Comparison of ENCODE assay signal across 16 mouse cellular contexts in the genomic region with DNA sequence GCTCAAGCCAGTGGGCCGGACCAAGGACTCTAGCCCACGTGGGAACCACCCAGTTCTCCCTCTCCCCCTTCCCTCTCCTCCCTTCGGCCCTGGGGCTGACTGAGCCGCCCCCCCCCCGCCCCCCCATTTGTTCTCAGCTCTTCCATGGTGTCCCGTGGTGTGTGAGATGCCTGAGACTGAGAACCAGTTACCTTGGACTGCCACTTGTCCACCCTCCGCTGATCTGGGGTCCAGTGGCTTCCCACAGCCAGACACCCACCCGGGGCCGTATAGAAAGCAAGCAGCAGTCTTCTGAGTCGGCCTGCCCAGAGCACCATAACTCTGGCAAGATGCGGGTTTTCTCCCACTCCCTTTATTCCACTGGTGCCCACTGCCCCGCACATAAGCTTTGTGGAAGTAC.
DNase-seq lines count a peak whose midpoint lies in the region; ATAC-seq lines count a peak whose summit lies in the region.
"Had no signal": no experiment of that assay in that cellular context is flagged by ENCODE, and none has a peak within 500 bp of the region (broad histone marks: within the 10 kb centered on the region; RNA-seq: fewer than 3 reads in every experiment).

No protein-coding gene starts in this region.

- H3K4me3 ChIP-seq in kidney, embryonic 14.5 days (ENCODE audit: low read length): no peak overlapping the region
- H3K4me3 ChIP-seq in forebrain, embryonic 15.5 days: no peak overlapping the region
- H3K4me3 ChIP-seq: erythroblast, embryonic 14.5 days; limb, embryonic 15.5 days; myocyte; neural tube, embryonic 15.5 days had no signal

- DNase-seq in kidney, adult 8-10 months: no peak
- DNase-seq in retina, postnatal 1 day: peak; percentile 40
- DNase-seq in retina, embryonic 14.5 days (ENCODE audit: low spot score): no peak
- DNase-seq in layer of hippocampus, adult 8-10 months (ENCODE audit: low spot score in 2 of 2): no peak
- no peak for DNase-seq in cerebellum, postnatal 4 days (ENCODE audit: low spot score in 2 of 2)
- DNase-seq: cerebellum, adult 8-10 months; heart, postnatal 4 days; lung, postnatal 14 days; right cerebral cortex, postnatal 4 days; thymus, postnatal 36 days had no signal

- ATAC-seq in kidney, embryonic 14.5 days (ENCODE audit: low FRiP score, low TSS enrichment): peak; percentile 64; the same call in 1 of the 2 replicates
- ATAC-seq in forebrain, embryonic 15.5 days (replicated peaks): peak; percentile 51; the same call in 1 of the 2 replicates

- H3K9me3 ChIP-seq in kidney, embryonic 14.5 days (ENCODE audit: control insufficient read depth, low read length): no peaks in the 10 kb centered on the region
- H3K9me3 ChIP-seq in forebrain, embryonic 15.5 days: no peaks in the 10 kb centered on the region
- H3K9me3 ChIP-seq: limb, embryonic 15.5 days; neural tube, embryonic 15.5 days had no signal

- no peaks in the 10 kb centered on the region for H3K27me3 ChIP-seq in kidney, embryonic 14.5 days (ENCODE audit: control insufficient read depth, insufficient read depth, low read length)
- no peaks in the 10 kb centered on the region for H3K27me3 ChIP-seq in forebrain, embryonic 15.5 days
- H3K27me3 ChIP-seq: limb, embryonic 15.5 days; neural tube, embryonic 15.5 days had no signal

- H3K9ac ChIP-seq in kidney, embryonic 14.5 days (ENCODE audit: low read depth, low read length): no peak overlapping the region
- no peak overlapping the region for H3K9ac ChIP-seq in forebrain, embryonic 15.5 days (replicated peaks)
- H3K9ac ChIP-seq: limb, embryonic 15.5 days; neural tube, embryonic 15.5 days had no signal

- H3K4me1 ChIP-seq in kidney, embryonic 14.5 days (ENCODE audit: control insufficient read depth, insufficient read depth, low read length): 0 out of 2 replicates have a peak, but pooled peaks cover 3% of the 10 kb centered on the region
- peaks cover 15% of the 10 kb centered on the region for H3K4me1 ChIP-seq in forebrain, embryonic 15.5 days
- H3K4me1 ChIP-seq: neural tube, embryonic 15.5 days had no signal

- H3K36me3 ChIP-seq in kidney, embryonic 14.5 days (ENCODE audit: control insufficient read depth, insufficient read depth, low read length): no peaks in the 10 kb centered on the region
- H3K36me3 ChIP-seq in forebrain, embryonic 15.5 days: no peaks in the 10 kb centered on the region
- H3K36me3 ChIP-seq: limb, embryonic 15.5 days; neural tube, embryonic 15.5 days had no signal

- H3K4me2 ChIP-seq in kidney, embryonic 14.5 days (replicated peaks; ENCODE audit: low read depth, low read length): no peak overlapping the region
- no peak overlapping the region for H3K4me2 ChIP-seq in forebrain, embryonic 15.5 days (replicated peaks)
- H3K4me2 ChIP-seq: limb, embryonic 15.5 days; neural tube, embryonic 15.5 days had no signal

- 69% methylated on average over 11 of the region's 12 CpGs for WGBS in kidney, embryonic 14.5 days
- 69% methylated on average over 10 of the region's 12 CpGs for WGBS in forebrain, embryonic 15.5 days

- no peak overlapping the region for H3K27ac ChIP-seq in kidney, embryonic 14.5 days (ENCODE audit: low read depth, low read length)
- H3K27ac ChIP-seq in forebrain, embryonic 15.5 days (replicated peaks): no peak overlapping the region
- H3K27ac ChIP-seq: limb, embryonic 15.5 days; neural tube, embryonic 15.5 days had no signal
